Mouse (Mus musculus): ENCODE results near the gene Med7. TPM values are rescaled to one million over a fixed set of nuclear protein-coding genes. Genes with fewer than 3 reads are reported as not detected.
"Not testable (repeated sequence)": the region's sequence is repeated elsewhere in the genome, so short reads cannot be mapped to it uniquely, and the experiment has no call there.

Med7 gene
- polyA plus RNA-seq, 1 experiment from 2014 or later: 86.4 TPM

- Histone ChIP-seq H3K4me3 (no peak overlapping the region), H3K27me3 (replicated peaks) (no peaks in the 10 kb centered on the region)
- WGBS: 84% methylated on average over 4 of the region's 4 CpGs
Measured at GRCm38 (mm10) chr11:46398473-46398872, 38.3 kb upstream of the Med7 start.

GRCm38 (mm10) chr11:46398933-46399383 is 37.8 kb upstream of the Med7 start:
- Histone ChIP-seq H3K4me2 (replicated peaks) (no peak overlapping the region), H3K4me1 (no peaks in the 10 kb centered on the region), H3K9me3 (no peaks in the 10 kb centered on the region), H3K36me3 (no peaks in the 10 kb centered on the region), H3K27me3 (replicated peaks) (no peaks in the 10 kb centered on the region), H3K9ac (no peak overlapping the region), H3K4me3 (no peak overlapping the region), H3K27ac (no peak overlapping the region)
- 67% methylated on average over 5 of the region's 5 CpGs for WGBS
- no peak for ATAC-seq (ENCODE audit: low FRiP score, low read depth)

More at GRCm38 (mm10) chr11:46398473-46398872, 38.3 kb upstream of the Med7 start:
- no peaks in the 10 kb centered on the region for H3K36me3 ChIP-seq
- no peak overlapping the region for H3K4me2 ChIP-seq (replicated peaks)
- no peak overlapping the region for H3K27ac ChIP-seq
- H3K9ac ChIP-seq: no peak overlapping the region
- no peaks in the 10 kb centered on the region for H3K4me1 ChIP-seq
- ATAC-seq (ENCODE audit: low FRiP score, low read depth): no peak
- H3K9me3 ChIP-seq: no peaks in the 10 kb centered on the region

GRCm38 (mm10) chr11:46401555-46401954 is 35.2 kb upstream of the Med7 start:
- H3K4me3 ChIP-seq: no peak overlapping the region
- no peak overlapping the region for H3K9ac ChIP-seq
- no peak overlapping the region for H3K27ac ChIP-seq
- ATAC-seq (ENCODE audit: low FRiP score, low read depth): no peak
- H3K9me3 ChIP-seq: no peaks in the 10 kb centered on the region
- no peak overlapping the region for H3K4me2 ChIP-seq (replicated peaks)
- no peaks in the 10 kb centered on the region for H3K36me3 ChIP-seq
- H3K4me1 ChIP-seq: no peaks in the 10 kb centered on the region
- H3K27me3 ChIP-seq (replicated peaks): no peaks in the 10 kb centered on the region
- WGBS: 79% methylated on average over 12 of the region's 12 CpGs

- no peaks in the 10 kb centered on the region for H3K36me3 ChIP-seq
- no peak for ATAC-seq (ENCODE audit: low FRiP score, low read depth)
- 81% methylated on average over 16 of the region's 16 CpGs for WGBS
- H3K4me2 ChIP-seq (replicated peaks): no peak overlapping the region
- no peak overlapping the region for H3K27ac ChIP-seq
- H3K4me1 ChIP-seq: no peaks in the 10 kb centered on the region
- no peak overlapping the region for H3K4me3 ChIP-seq
- H3K9me3 ChIP-seq: no peaks in the 10 kb centered on the region
- no peak overlapping the region for H3K9ac ChIP-seq
- no peaks in the 10 kb centered on the region for H3K27me3 ChIP-seq (replicated peaks)
Measured at GRCm38 (mm10) chr11:46404986-46405385, 31.7 kb upstream of the Med7 start.

GRCm38 (mm10) chr11:46406721-46407120 is 30.0 kb upstream of the Med7 start:
- no peaks in the 10 kb centered on the region for H3K27me3 ChIP-seq (replicated peaks)
- H3K36me3 ChIP-seq: no peaks in the 10 kb centered on the region
- no peak overlapping the region for H3K9ac ChIP-seq
- no peak for ATAC-seq (ENCODE audit: low FRiP score, low read depth)
- H3K4me1 ChIP-seq: no peaks in the 10 kb centered on the region
- WGBS: 43% methylated on average over 10 of the region's 10 CpGs
- H3K27ac ChIP-seq: no peak overlapping the region
- no peak overlapping the region for H3K4me3 ChIP-seq
- H3K4me2 ChIP-seq (replicated peaks): no peak overlapping the region
- no peaks in the 10 kb centered on the region for H3K9me3 ChIP-seq

- no peak for ATAC-seq (ENCODE audit: low FRiP score, low read depth)
- H3K27ac ChIP-seq: no peak overlapping the region
- 27% methylated on average over 2 of the region's 2 CpGs for WGBS
- no peak overlapping the region for H3K9ac ChIP-seq
- H3K4me1 ChIP-seq: no peaks in the 10 kb centered on the region
- H3K9me3 ChIP-seq: no peaks in the 10 kb centered on the region
- no peaks in the 10 kb centered on the region for H3K27me3 ChIP-seq (replicated peaks)
- no peak overlapping the region for H3K4me3 ChIP-seq
- no peak overlapping the region for H3K4me2 ChIP-seq (replicated peaks)
- no peaks in the 10 kb centered on the region for H3K36me3 ChIP-seq
Measured at GRCm38 (mm10) chr11:46410018-46410563, 26.6 kb upstream of the Med7 start.

GRCm38 (mm10) chr11:46418438-46418837 is 18.3 kb upstream of the Med7 start:
- no peak overlapping the region for H3K9ac ChIP-seq
- 62% methylated on average over 1 of the region's 1 CpGs for WGBS
- H3K4me1 ChIP-seq: no peaks in the 10 kb centered on the region
- H3K4me2 ChIP-seq (replicated peaks): no peak overlapping the region
- no peaks in the 10 kb centered on the region for H3K9me3 ChIP-seq
- no peaks in the 10 kb centered on the region for H3K36me3 ChIP-seq
- H3K27me3 ChIP-seq (replicated peaks): no peaks in the 10 kb centered on the region
- no peak overlapping the region for H3K4me3 ChIP-seq
- H3K27ac ChIP-seq: no peak overlapping the region
- ATAC-seq (ENCODE audit: low FRiP score, low read depth): no peak

GRCm38 (mm10) chr11:46418860-46419259 is 17.9 kb upstream of the Med7 start:
- Histone ChIP-seq H3K9me3 (no peaks in the 10 kb centered on the region), H3K27ac (no peak overlapping the region), H3K27me3 (replicated peaks) (no peaks in the 10 kb centered on the region), H3K4me3 (no peak overlapping the region), H3K4me2 (replicated peaks) (no peak overlapping the region), H3K4me1 (no peaks in the 10 kb centered on the region), H3K36me3 (no peaks in the 10 kb centered on the region), H3K9ac (no peak overlapping the region)
- WGBS: 87% methylated on average over 5 of the region's 5 CpGs
- ATAC-seq (ENCODE audit: low FRiP score, low read depth): no peak

- H3K4me2 ChIP-seq (replicated peaks): no peak overlapping the region
- no peak overlapping the region for H3K4me3 ChIP-seq
- H3K27ac ChIP-seq: no peak overlapping the region
- no peaks in the 10 kb centered on the region for H3K27me3 ChIP-seq (replicated peaks)
- WGBS: 84% methylated on average over 8 of the region's 8 CpGs
- no peaks in the 10 kb centered on the region for H3K4me1 ChIP-seq
- no peaks in the 10 kb centered on the region for H3K36me3 ChIP-seq
- ATAC-seq (ENCODE audit: low FRiP score, low read depth): no peak
- no peak overlapping the region for H3K9ac ChIP-seq
- no peaks in the 10 kb centered on the region for H3K9me3 ChIP-seq
Measured at GRCm38 (mm10) chr11:46421086-46421888, 15.4 kb upstream of the Med7 start.

GRCm38 (mm10) chr11:46428131-46428530 is 8.6 kb upstream of the Med7 start:
- not testable (repeated sequence) for ATAC-seq (ENCODE audit: low FRiP score, low read depth); H3K4me1 ChIP-seq; H3K27me3 ChIP-seq (replicated peaks); H3K27ac ChIP-seq; H3K4me3 ChIP-seq; H3K9ac ChIP-seq; H3K4me2 ChIP-seq (replicated peaks); H3K36me3 ChIP-seq; H3K9me3 ChIP-seq
- WGBS: 47% methylated on average over 4 of the region's 4 CpGs

- Histone ChIP-seq H3K36me3 (no peaks in the 10 kb centered on the region), H3K4me1 (no peaks in the 10 kb centered on the region), H3K27me3 (replicated peaks) (no peaks in the 10 kb centered on the region), H3K4me3 (no peak overlapping the region), H3K4me2 (replicated peaks) (no peak overlapping the region), H3K9ac (no peak overlapping the region), H3K27ac (no peak overlapping the region), H3K9me3 (no peaks in the 10 kb centered on the region)
- no peak for ATAC-seq (ENCODE audit: low FRiP score, low read depth)
- WGBS: 82% methylated on average over 2 of the region's 2 CpGs
Measured at GRCm38 (mm10) chr11:46430123-46430522, 6.6 kb upstream of the Med7 start.

- 30% methylated on average over 3 of the region's 3 CpGs for WGBS
Measured at GRCm38 (mm10) chr11:46431129-46431528, 5.6 kb upstream of the Med7 start.

GRCm38 (mm10) chr11:46435363-46435762 is 1.4 kb upstream of the Med7 start:
- H3K4me2 ChIP-seq (replicated peaks): no peak overlapping the region
- no peaks in the 10 kb centered on the region for H3K27me3 ChIP-seq (replicated peaks)
- H3K4me3 ChIP-seq: no peak overlapping the region
- H3K4me1 ChIP-seq: peaks cover 8% of the 10 kb centered on the region
- no peak for ATAC-seq (ENCODE audit: low FRiP score, low read depth)
- H3K9me3 ChIP-seq: no peaks in the 10 kb centered on the region
- peaks cover 1% of the 10 kb centered on the region; the same call in 1 of the 2 replicates for H3K36me3 ChIP-seq
- H3K9ac ChIP-seq: no peak overlapping the region
- no peak overlapping the region for H3K27ac ChIP-seq

More at GRCm38 (mm10) chr11:46431129-46431528, 5.6 kb upstream of the Med7 start:
- H3K4me2 ChIP-seq (replicated peaks): no peak overlapping the region
- peak; percentile 93 for ATAC-seq (ENCODE audit: low FRiP score, low read depth)
- H3K4me1 ChIP-seq: peaks cover 2% of the 10 kb centered on the region; the same call in 1 of the 2 replicates
- H3K4me3 ChIP-seq: no peak overlapping the region
- H3K9me3 ChIP-seq: no peaks in the 10 kb centered on the region
- H3K9ac ChIP-seq: no peak overlapping the region
- no peaks in the 10 kb centered on the region for H3K36me3 ChIP-seq
- H3K27ac ChIP-seq: no peak overlapping the region
- no peaks in the 10 kb centered on the region for H3K27me3 ChIP-seq (replicated peaks)
